Comparison of ENCODE assay signal across 8 mouse cellular contexts in genomic region chr8:80058193-80058592, GRCm38 (mm10). TPM values are rescaled to one million over a fixed set of nuclear protein-coding genes. Genes with fewer than 3 reads are reported as not detected.
DNase-seq lines count a peak whose midpoint lies in the region; ATAC-seq and TF ChIP-seq lines count a peak whose summit lies in the region.

No protein-coding gene starts in this region.

- H3K9me3 ChIP-seq in lung, embryonic 14.5 days (ENCODE audit: low read depth, low read length) = no peaks in the 10 kb centered on the region
- no peaks in the 10 kb centered on the region for H3K9me3 ChIP-seq in embryonic facial prominence, embryonic 13.5 days
- H3K9me3 ChIP-seq in intestine, embryonic 16.5 days (ENCODE audit: control insufficient read depth, low read length) = no peaks in the 10 kb centered on the region
- H3K9me3 ChIP-seq in neural tube, embryonic 12.5 days = no peaks in the 10 kb centered on the region

- ATAC-seq in lung, embryonic 14.5 days (ENCODE audit: insufficient read depth) = no peak; the same call in 1 of the 2 replicates
- peak; percentile 49 for ATAC-seq in embryonic facial prominence, embryonic 13.5 days (ENCODE audit: insufficient number of reproducible peaks, insufficient read depth, low FRiP score, low TSS enrichment, low read depth)
- ATAC-seq in intestine, embryonic 16.5 days = peak; percentile 37; the same call in 1 of the 2 replicates
- peak; percentile 23 for ATAC-seq in neural tube, embryonic 12.5 days (ENCODE audit: low FRiP score, low read depth)
- ATAC-seq in activated CD4-positive, CD25-positive, alpha-beta regulatory T cell, adult 4 months = no peak

- peaks cover 9% of the 10 kb centered on the region; the same call in 1 of the 2 replicates for H3K4me1 ChIP-seq in lung, embryonic 14.5 days (ENCODE audit: insufficient read depth)
- H3K4me1 ChIP-seq in embryonic facial prominence, embryonic 13.5 days = peaks cover 26% of the 10 kb centered on the region
- H3K4me1 ChIP-seq in intestine, embryonic 16.5 days (ENCODE audit: control insufficient read depth, insufficient read depth, low read length) = peaks cover 7% of the 10 kb centered on the region; the same call in 1 of the 2 replicates
- H3K4me1 ChIP-seq in neural tube, embryonic 12.5 days = peaks cover 29% of the 10 kb centered on the region

- peak overlapping the region; percentile 16; the same call in 1 of the 2 replicates for H3K27ac ChIP-seq in lung, embryonic 14.5 days (ENCODE audit: low read depth)
- no peak overlapping the region for H3K27ac ChIP-seq in embryonic facial prominence, embryonic 13.5 days
- H3K27ac ChIP-seq in intestine, embryonic 16.5 days (ENCODE audit: low read length) = no peak overlapping the region
- H3K27ac ChIP-seq in neural tube, embryonic 12.5 days = no peak overlapping the region

- no peak for DNase-seq in lung, embryonic 14.5 days
- no peak for DNase-seq in lung, postnatal 25 days (ENCODE audit: low spot score)
- DNase-seq in B cell, adult 2 months = no peak
- no peak for DNase-seq in ovary, postnatal 10 days (ENCODE audit: low spot score)

- H3K27me3 ChIP-seq in lung, embryonic 14.5 days (ENCODE audit: insufficient read depth, low read length) = no peaks in the 10 kb centered on the region
- peaks cover 44% of the 10 kb centered on the region for H3K27me3 ChIP-seq in embryonic facial prominence, embryonic 13.5 days
- H3K27me3 ChIP-seq in intestine, embryonic 16.5 days (replicated peaks; ENCODE audit: control insufficient read depth, insufficient read depth, low read length) = peaks cover 20% of the 10 kb centered on the region; the same call in 1 of the 2 replicates
- H3K27me3 ChIP-seq in neural tube, embryonic 12.5 days (replicated peaks) = peaks cover 30% of the 10 kb centered on the region

- peak overlapping the region; percentile 29; the same call in 1 of the 2 replicates for H3K9ac ChIP-seq in lung, embryonic 14.5 days
- H3K9ac ChIP-seq in embryonic facial prominence, embryonic 13.5 days = peak overlapping the region; percentile 58; the same call in 1 of the 2 replicates
- H3K9ac ChIP-seq in intestine, embryonic 16.5 days (ENCODE audit: low read depth, low read length) = peak overlapping the region; percentile 64; the same call in 1 of the 2 replicates
- H3K9ac ChIP-seq in neural tube, embryonic 12.5 days = peak overlapping the region; percentile 57

- H3K4me3 ChIP-seq in lung, embryonic 14.5 days (ENCODE audit: low read depth, low read length) = peak overlapping the region; percentile 59
- peak overlapping the region; percentile 54 for H3K4me3 ChIP-seq in embryonic facial prominence, embryonic 13.5 days
- peak overlapping the region; percentile 59 for H3K4me3 ChIP-seq in intestine, embryonic 16.5 days (ENCODE audit: low read length)
- peak overlapping the region; percentile 50 for H3K4me3 ChIP-seq in neural tube, embryonic 12.5 days

- WGBS in lung, embryonic 14.5 days = 2% methylated on average over 8 of the region's 12 CpGs
- WGBS in embryonic facial prominence, embryonic 13.5 days = 2% methylated on average over 8 of the region's 12 CpGs
- 3% methylated on average over 5 of the region's 12 CpGs for WGBS in intestine, embryonic 16.5 days
- 2% methylated on average over 7 of the region's 12 CpGs for WGBS in neural tube, embryonic 12.5 days

- no peaks in the 10 kb centered on the region for H3K36me3 ChIP-seq in lung, embryonic 14.5 days (ENCODE audit: insufficient read depth)
- no peaks in the 10 kb centered on the region for H3K36me3 ChIP-seq in embryonic facial prominence, embryonic 13.5 days
- H3K36me3 ChIP-seq in intestine, embryonic 16.5 days (ENCODE audit: control insufficient read depth, insufficient read depth, low read length) = no peaks in the 10 kb centered on the region
- no peaks in the 10 kb centered on the region for H3K36me3 ChIP-seq in neural tube, embryonic 12.5 days

- TF ChIP-seq CTCF in lung, embryonic 14.5 days (IDR thresholded peaks at IDR 0.05; ENCODE audit: low read depth) = no peak

- peak overlapping the region; percentile 93 for H3K4me2 ChIP-seq in lung, embryonic 14.5 days
- H3K4me2 ChIP-seq in embryonic facial prominence, embryonic 13.5 days = peak overlapping the region; percentile 95
- peak overlapping the region; percentile 84 for H3K4me2 ChIP-seq in intestine, embryonic 16.5 days (ENCODE audit: low read depth, low read length)
- peak overlapping the region; percentile 89 for H3K4me2 ChIP-seq in neural tube, embryonic 12.5 days (replicated peaks)

RNA-seq across cellular contexts. Expression of gene Hhip, which starts 0.4 kb away (rescaled TPM):
- polyA plus RNA-seq in lung, embryonic 14.5 days (2014; fragmentation: Nextera tagmentation; extraction: Ambion mirVana) = 53.1 and 58.3 TPM in 2 replicates
- polyA plus RNA-seq in embryonic facial prominence, embryonic 13.5 days (2015; fragmentation: Nextera tagmentation; extraction: Ambion mirVana) = 8.9 and 10.6 TPM in 2 replicates
- 14.4 and 15.6 TPM in 2 replicates for polyA plus RNA-seq in intestine, embryonic 16.5 days (2015; fragmentation: Nextera tagmentation; extraction: Ambion mirVana)
- polyA plus RNA-seq in neural tube, embryonic 12.5 days (2016; fragmentation: Nextera tagmentation; extraction: Ambion mirVana) = 2.3 and 2.8 TPM in 2 replicates
- polyA plus RNA-seq in activated CD4-positive, CD25-positive, alpha-beta regulatory T cell, adult 4 months (2017; shearing (Covaris generic)) = under 1 TPM in 1 of 2 experiments, not detected in 1; 0.04 TPM

Comparison
In these comparisons a context has a peak if more than half of its experiments do, and no peak if none do; other contexts are left out.
1. ATAC-seq: peak in embryonic facial prominence, embryonic 13.5 days (single experiment), intestine, embryonic 16.5 days (single experiment) and neural tube, embryonic 12.5 days (single experiment); none in lung, embryonic 14.5 days (single experiment) and activated CD4-positive, CD25-positive, alpha-beta regulatory T cell, adult 4 months (single experiment).
2. Peak in every context shown above with its lines, with median percentiles within 50 percentile points of each other: H3K4me2 ChIP-seq, H3K4me3 ChIP-seq and H3K9ac ChIP-seq.